In the genomic region with DNA sequence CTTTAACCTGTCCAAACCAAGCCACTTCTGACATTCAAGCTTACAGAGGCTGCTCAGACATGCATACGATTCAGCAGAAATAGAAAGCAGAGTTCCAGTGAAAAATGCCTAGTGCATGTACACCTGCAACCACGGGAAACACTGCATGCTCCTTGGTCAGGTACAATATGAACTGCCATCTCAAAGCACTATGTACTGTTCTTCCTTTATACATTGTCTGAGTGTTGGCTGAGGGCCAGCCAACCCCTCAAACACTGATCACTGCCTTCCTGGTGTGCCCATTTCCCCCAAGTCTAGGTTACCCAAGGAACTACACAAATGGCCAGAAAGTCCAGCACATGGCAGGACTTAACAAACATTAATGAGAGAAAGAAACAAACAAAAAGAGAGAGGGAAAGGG, we compare ENCODE assay signal across 16 mouse cellular contexts. TPM values are rescaled to one million over a fixed set of nuclear protein-coding genes. Genes with fewer than 3 reads are reported as not detected.
DNase-seq lines count a peak whose midpoint lies in the region; ATAC-seq lines count a peak whose summit lies in the region.
"Had no signal": no experiment of that assay in that cellular context is flagged by ENCODE, and none has a peak within 500 bp of the region (broad histone marks: within the 10 kb centered on the region; RNA-seq: fewer than 3 reads in every experiment).

No protein-coding gene starts in this region.

- peak; percentile 78 for DNase-seq in heart, adult 11 months
- DNase-seq in heart, embryonic 10.5 days (ENCODE audit: low spot score), result no peak
- peak; percentile 21 for DNase-seq in kidney, postnatal 10 days
- no peak for DNase-seq in kidney, adult 8-10 months
- no peak for DNase-seq in midbrain, embryonic 10.5 days (ENCODE audit: low spot score)
- no peak for DNase-seq in frontal cortex, postnatal 36 days (ENCODE audit: low spot score in 2 of 2)
- DNase-seq: adrenal gland, postnatal 14 days; cerebellum, postnatal 14 days; gastrocnemius, postnatal 36 days; kidney, adult 9 months; lung, postnatal 10 days; thymus, adult 2 months had no signal

- peaks cover 46% of the 10 kb centered on the region for H3K4me1 ChIP-seq in heart, embryonic 10.5 days
- peaks cover 62% of the 10 kb centered on the region for H3K4me1 ChIP-seq in midbrain, embryonic 13.5 days (replicated peaks)
- H3K4me1 ChIP-seq in midbrain, embryonic 10.5 days, result peaks cover 37% of the 10 kb centered on the region
- peaks cover 43% of the 10 kb centered on the region for H3K4me1 ChIP-seq in stomach, embryonic 16.5 days (ENCODE audit: control insufficient read depth, insufficient read depth, low read length)

- H3K27me3 ChIP-seq in heart, embryonic 10.5 days (ENCODE audit: insufficient read depth, poor library complexity, severe bottlenecking), result no peaks in the 10 kb centered on the region
- no peaks in the 10 kb centered on the region for H3K27me3 ChIP-seq in midbrain, embryonic 13.5 days
- H3K27me3 ChIP-seq in midbrain, embryonic 10.5 days (ENCODE audit: low read depth, poor library complexity, severe bottlenecking), result no peaks in the 10 kb centered on the region
- no peaks in the 10 kb centered on the region for H3K27me3 ChIP-seq in stomach, embryonic 16.5 days (ENCODE audit: control insufficient read depth, insufficient read depth, low read length)
- H3K27me3 ChIP-seq: limb, embryonic 12.5 days had no signal

- 91% methylated on average over 2 of the region's 2 CpGs for WGBS in heart, embryonic 10.5 days
- WGBS in midbrain, embryonic 13.5 days, result 81% methylated on average over 2 of the region's 2 CpGs
- 94% methylated on average over 2 of the region's 2 CpGs for WGBS in midbrain, embryonic 10.5 days
- 70% methylated on average over 2 of the region's 2 CpGs for WGBS in stomach, embryonic 16.5 days

- H3K4me2 ChIP-seq in midbrain, embryonic 13.5 days (replicated peaks), result peak overlapping the region; percentile 33
- 0 out of 2 replicates have a peak overlapping the region, but pooled peaks have one; percentile 0 for H3K4me2 ChIP-seq in stomach, embryonic 16.5 days (ENCODE audit: low read depth, low read length)

- no peaks in the 10 kb centered on the region for H3K9me3 ChIP-seq in heart, embryonic 10.5 days
- H3K9me3 ChIP-seq in midbrain, embryonic 13.5 days, result no peaks in the 10 kb centered on the region
- no peaks in the 10 kb centered on the region for H3K9me3 ChIP-seq in midbrain, embryonic 10.5 days (replicated peaks)
- H3K9me3 ChIP-seq in stomach, embryonic 16.5 days (replicated peaks; ENCODE audit: control insufficient read depth, low read length), result no peaks in the 10 kb centered on the region
- H3K9me3 ChIP-seq: limb, embryonic 12.5 days had no signal

- no peak for ATAC-seq in midbrain, embryonic 13.5 days
- no peak for ATAC-seq in stomach, embryonic 16.5 days (ENCODE audit: insufficient read depth, low FRiP score)
- ATAC-seq: hindbrain, embryonic 16.5 days had no signal

- H3K4me3 ChIP-seq in heart, embryonic 10.5 days, result no peak overlapping the region
- H3K4me3 ChIP-seq in midbrain, embryonic 13.5 days (replicated peaks), result peak overlapping the region; percentile 2; the same call in 1 of the 2 replicates
- no peak overlapping the region for H3K4me3 ChIP-seq in midbrain, embryonic 10.5 days
- no peak overlapping the region for H3K4me3 ChIP-seq in stomach, embryonic 16.5 days (replicated peaks; ENCODE audit: low read length)
- H3K4me3 ChIP-seq: limb, embryonic 12.5 days had no signal

- no peak overlapping the region for H3K27ac ChIP-seq in heart, embryonic 10.5 days
- no peak overlapping the region for H3K27ac ChIP-seq in midbrain, embryonic 13.5 days
- no peak overlapping the region for H3K27ac ChIP-seq in midbrain, embryonic 10.5 days (replicated peaks)
- H3K27ac ChIP-seq in stomach, embryonic 16.5 days (ENCODE audit: low read length), result no peak overlapping the region; the same call in 1 of the 2 replicates
- H3K27ac ChIP-seq: limb, embryonic 12.5 days had no signal

- no peak overlapping the region for H3K9ac ChIP-seq in midbrain, embryonic 13.5 days (replicated peaks)
- 0 out of 2 replicates have a peak overlapping the region, but pooled peaks have one; percentile 7 for H3K9ac ChIP-seq in stomach, embryonic 16.5 days (ENCODE audit: low read length)
- H3K9ac ChIP-seq: limb, embryonic 12.5 days had no signal

- 0 out of 2 replicates have a peak, but pooled peaks cover 4% of the 10 kb centered on the region for H3K36me3 ChIP-seq in heart, embryonic 10.5 days
- H3K36me3 ChIP-seq in midbrain, embryonic 13.5 days, result peaks cover 5% of the 10 kb centered on the region; the same call in 1 of the 2 replicates
- peaks cover 21% of the 10 kb centered on the region for H3K36me3 ChIP-seq in midbrain, embryonic 10.5 days
- H3K36me3 ChIP-seq in stomach, embryonic 16.5 days (ENCODE audit: control insufficient read depth, insufficient read depth, low read length), result 0 out of 2 replicates have a peak, but pooled peaks cover 4% of the 10 kb centered on the region

RNA-seq across cellular contexts. Expression of gene Prdm2, which starts 53.5 kb away (rescaled TPM):
- 9.6 and 10.0 TPM in 2 replicates for polyA plus RNA-seq in heart, embryonic 10.5 days (2016; fragmentation: Nextera tagmentation; extraction: Ambion mirVana)
- polyA plus RNA-seq in midbrain, embryonic 13.5 days (2015; fragmentation: Nextera tagmentation; extraction: Ambion mirVana), result 18.3 and 21.2 TPM in 2 replicates
- polyA plus RNA-seq in midbrain, embryonic 10.5 days (2016; fragmentation: Nextera tagmentation; extraction: Ambion mirVana), result 14.2 and 16.6 TPM in 2 replicates
- polyA plus RNA-seq in stomach, embryonic 16.5 days (2015; fragmentation: Nextera tagmentation; extraction: Ambion mirVana), result 8.9 and 10.2 TPM in 2 replicates

Comparison
In these comparisons a context has a peak if more than half of its experiments do, and no peak if none do; other contexts are left out.
1. DNase-seq: peak in heart, adult 11 months (single experiment) and kidney, postnatal 10 days (single experiment); none in heart, embryonic 10.5 days (single experiment), kidney, adult 8-10 months (0 of 2), midbrain, embryonic 10.5 days (single experiment) and frontal cortex, postnatal 36 days (0 of 2).